Mouse (Mus musculus): ENCODE measurements around the gene Bmp8a. TPM values are rescaled to one million over a fixed set of nuclear protein-coding genes. Genes with fewer than 3 reads are reported as not detected.
"Not testable (repeated sequence)": the region's sequence is repeated elsewhere in the genome, so short reads cannot be mapped to it uniquely, and the experiment has no call there.

Gene Bmp8a
- polyA plus RNA-seq, 1 experiment from 2014 or later, result 0.21 TPM

- no peak for ATAC-seq (ENCODE audit: low read depth)
- 92% methylated on average over 21 of the region's 22 CpGs for WGBS (ENCODE audit: insufficient replicate concordance)
Observed at GRCm38 (mm10) chr4:123297195-123297960, 45.7 kb downstream of the Bmp8a start.

DNA sequence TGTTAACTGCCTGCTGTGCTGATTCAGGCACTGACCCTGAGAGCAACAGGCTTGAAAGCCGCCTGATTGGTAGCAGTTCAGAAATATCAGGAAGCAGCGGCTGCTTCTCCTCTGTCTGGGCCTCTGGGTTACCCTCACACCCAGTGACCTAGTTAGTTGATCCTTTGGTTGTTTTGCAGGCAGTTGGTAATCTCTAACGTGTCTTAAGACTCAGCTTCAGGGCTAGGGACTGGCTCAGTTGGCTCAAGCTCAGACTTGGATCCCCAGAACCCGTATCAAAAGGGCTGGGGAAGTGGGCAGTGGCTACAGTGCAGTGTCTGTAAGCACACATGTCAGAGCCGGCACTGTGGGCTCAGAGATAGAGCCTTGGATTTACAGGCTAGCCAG lies 46.9 kb downstream of the Bmp8a start:
- ATAC-seq (ENCODE audit: low read depth), result no peak
- Histone ChIP-seq H3K4me2 (ENCODE audit: low read depth, low read length) (no peak overlapping the region), H3K9ac (ENCODE audit: low read depth, low read length) (no peak overlapping the region), H3K9me3 (replicated peaks; ENCODE audit: control insufficient read depth, low read length) (no peaks in the 10 kb centered on the region), H3K27me3 (ENCODE audit: control insufficient read depth, insufficient read depth, low read depth, low read length) (no peaks in the 10 kb centered on the region), H3K27ac (ENCODE audit: low read length) (no peak overlapping the region), H3K36me3 (ENCODE audit: control insufficient read depth, insufficient read depth) (peaks cover 97% of the 10 kb centered on the region), H3K4me3 (ENCODE audit: low read depth, low read length) (no peak overlapping the region), H3K4me1 (ENCODE audit: control insufficient read depth, low read depth, low read length) (no peaks in the 10 kb centered on the region; the same call in 1 of the 2 replicates)
- 83% methylated on average over 5 of the region's 5 CpGs for whole genome bisulfite sequencing (ENCODE audit: insufficient replicate concordance)

More at GRCm38 (mm10) chr4:123297195-123297960, 45.7 kb downstream of the Bmp8a start:
- H3K27me3 ChIP-seq (ENCODE audit: control insufficient read depth, insufficient read depth, low read depth, low read length), result no peaks in the 10 kb centered on the region
- H3K4me2 ChIP-seq (ENCODE audit: low read depth, low read length), result no peak overlapping the region
- H3K9me3 ChIP-seq (replicated peaks; ENCODE audit: control insufficient read depth, low read length), result no peaks in the 10 kb centered on the region
- no peak overlapping the region for H3K27ac ChIP-seq (ENCODE audit: low read length)
- H3K4me1 ChIP-seq (ENCODE audit: control insufficient read depth, low read depth, low read length), result no peaks in the 10 kb centered on the region
- H3K36me3 ChIP-seq (ENCODE audit: control insufficient read depth, insufficient read depth), result peaks cover 93% of the 10 kb centered on the region
- H3K9ac ChIP-seq (ENCODE audit: low read depth, low read length), result no peak overlapping the region
- H3K4me3 ChIP-seq (ENCODE audit: low read depth, low read length), result no peak overlapping the region

- Histone ChIP-seq H3K4me3 (ENCODE audit: low read depth, low read length) (no peak overlapping the region), H3K36me3 (ENCODE audit: control insufficient read depth, insufficient read depth) (peaks cover 98% of the 10 kb centered on the region), H3K27ac (ENCODE audit: low read length) (no peak overlapping the region), H3K4me2 (ENCODE audit: low read depth, low read length) (no peak overlapping the region), H3K9me3 (replicated peaks; ENCODE audit: control insufficient read depth, low read length) (no peaks in the 10 kb centered on the region), H3K4me1 (ENCODE audit: control insufficient read depth, low read depth, low read length) (no peaks in the 10 kb centered on the region; the same call in 1 of the 2 replicates), H3K27me3 (ENCODE audit: control insufficient read depth, insufficient read depth, low read depth, low read length) (no peaks in the 10 kb centered on the region), H3K9ac (ENCODE audit: low read depth, low read length) (no peak overlapping the region)
- WGBS (ENCODE audit: insufficient replicate concordance), result 90% methylated on average over 21 of the region's 21 CpGs
- no peak for ATAC-seq (ENCODE audit: low read depth)
Observed at GRCm38 (mm10) chr4:123295516-123296147, 47.4 kb downstream of the Bmp8a start.

GRCm38 (mm10) chr4:123295026-123295425 lies 48.0 kb downstream of the Bmp8a start:
- not testable (repeated sequence) for H3K4me2 ChIP-seq (ENCODE audit: low read depth, low read length); ATAC-seq (ENCODE audit: low read depth); H3K9me3 ChIP-seq (replicated peaks; ENCODE audit: control insufficient read depth, low read length); H3K9ac ChIP-seq (ENCODE audit: low read depth, low read length); H3K27ac ChIP-seq (ENCODE audit: low read length); H3K4me3 ChIP-seq (ENCODE audit: low read depth, low read length); H3K4me1 ChIP-seq (ENCODE audit: control insufficient read depth, low read depth, low read length); H3K27me3 ChIP-seq (ENCODE audit: control insufficient read depth, insufficient read depth, low read depth, low read length)
- peaks cover 98% of the 10 kb centered on the region for H3K36me3 ChIP-seq (ENCODE audit: control insufficient read depth, insufficient read depth)
- 90% methylated on average over 15 of the region's 15 CpGs for WGBS (ENCODE audit: insufficient replicate concordance)

- no peaks in the 10 kb centered on the region for H3K9me3 ChIP-seq (replicated peaks; ENCODE audit: control insufficient read depth, low read length)
- H3K9ac ChIP-seq (ENCODE audit: low read depth, low read length), result no peak overlapping the region
- H3K4me2 ChIP-seq (ENCODE audit: low read depth, low read length), result no peak overlapping the region
- no peak for ATAC-seq (ENCODE audit: low read depth)
- WGBS (ENCODE audit: insufficient replicate concordance), result 79% methylated on average over 7 of the region's 7 CpGs
- no peaks in the 10 kb centered on the region for H3K27me3 ChIP-seq (ENCODE audit: control insufficient read depth, insufficient read depth, low read depth, low read length)
- no peaks in the 10 kb centered on the region; the same call in none of the 2 replicates for H3K4me1 ChIP-seq (ENCODE audit: control insufficient read depth, low read depth, low read length)
- H3K27ac ChIP-seq (ENCODE audit: low read length), result no peak overlapping the region; the same call in 1 of the 2 replicates
- peaks cover 98% of the 10 kb centered on the region for H3K36me3 ChIP-seq (ENCODE audit: control insufficient read depth, insufficient read depth)
- H3K4me3 ChIP-seq (ENCODE audit: low read depth, low read length), result no peak overlapping the region
Observed at GRCm38 (mm10) chr4:123293661-123294443, 49.2 kb downstream of the Bmp8a start.

DNA sequence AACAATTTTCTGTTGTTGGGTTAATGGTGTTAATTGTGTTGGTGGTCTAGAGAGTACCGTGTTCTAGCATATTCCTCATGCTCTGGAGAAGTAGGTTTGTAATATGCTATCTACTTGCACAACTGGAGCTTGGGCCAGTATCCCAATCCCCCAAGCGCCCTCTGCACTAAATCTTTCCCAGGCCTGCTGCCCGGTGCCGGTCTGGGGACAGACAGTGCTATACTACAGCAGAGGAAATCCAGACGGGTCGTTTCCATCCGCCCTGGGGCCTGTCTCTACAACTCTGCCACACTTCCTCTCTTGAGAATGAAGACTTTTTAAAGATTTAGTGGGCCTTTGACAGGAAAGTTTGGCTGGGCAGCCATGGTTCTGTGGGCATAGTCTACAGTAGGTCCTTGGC lies 50.1 kb downstream of the Bmp8a start:
- H3K36me3 ChIP-seq (ENCODE audit: control insufficient read depth, insufficient read depth), result peaks cover 99% of the 10 kb centered on the region
- no peaks in the 10 kb centered on the region for H3K27me3 ChIP-seq (ENCODE audit: control insufficient read depth, insufficient read depth, low read depth, low read length)
- no peak for ATAC-seq (ENCODE audit: low read depth)
- H3K9me3 ChIP-seq (replicated peaks; ENCODE audit: control insufficient read depth, low read length), result no peaks in the 10 kb centered on the region
- peaks cover 8% of the 10 kb centered on the region for H3K4me1 ChIP-seq (ENCODE audit: control insufficient read depth, low read depth, low read length)
- no peak overlapping the region for H3K4me2 ChIP-seq (ENCODE audit: low read depth, low read length)
- H3K4me3 ChIP-seq (ENCODE audit: low read depth, low read length), result no peak overlapping the region
- peak overlapping the region; percentile 7; the same call in 1 of the 2 replicates for H3K27ac ChIP-seq (ENCODE audit: low read length)
- no peak overlapping the region for H3K9ac ChIP-seq (ENCODE audit: low read depth, low read length)
- WGBS (ENCODE audit: insufficient replicate concordance), result 78% methylated on average over 7 of the region's 7 CpGs

DNA sequence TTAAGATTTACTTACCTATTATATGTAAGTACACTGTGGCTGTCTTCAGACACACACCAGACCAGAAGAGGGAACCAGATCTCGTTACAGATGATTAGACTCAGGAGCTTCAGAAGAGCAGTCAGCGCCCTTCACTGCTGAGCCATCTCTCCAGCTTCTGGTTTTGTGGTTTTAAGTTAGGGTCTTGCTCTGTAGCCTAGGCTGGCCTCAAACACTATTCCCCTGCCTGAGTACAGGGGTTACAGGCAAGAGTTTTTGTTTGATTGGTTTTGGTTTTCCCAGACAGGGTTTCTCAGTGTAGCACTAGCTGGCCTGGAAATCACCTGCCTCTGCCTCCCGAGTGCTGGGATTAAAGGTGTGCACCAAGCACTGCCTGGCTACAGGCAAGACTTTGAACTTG lies 50.7 kb downstream of the Bmp8a start:
- H3K9ac ChIP-seq (ENCODE audit: low read depth, low read length), result no peak overlapping the region
- H3K27me3 ChIP-seq (ENCODE audit: control insufficient read depth, insufficient read depth, low read depth, low read length), result no peaks in the 10 kb centered on the region
- no peak overlapping the region for H3K4me2 ChIP-seq (ENCODE audit: low read depth, low read length)
- no peaks in the 10 kb centered on the region for H3K9me3 ChIP-seq (replicated peaks; ENCODE audit: control insufficient read depth, low read length)
- H3K4me3 ChIP-seq (ENCODE audit: low read depth, low read length), result no peak overlapping the region
- WGBS (ENCODE audit: insufficient replicate concordance), result 74% methylated on average over 3 of the region's 3 CpGs
- no peak for ATAC-seq (ENCODE audit: low read depth)
- H3K27ac ChIP-seq (ENCODE audit: low read length), result no peak overlapping the region
- H3K36me3 ChIP-seq (ENCODE audit: control insufficient read depth, insufficient read depth), result peaks cover 99% of the 10 kb centered on the region
- peaks cover 13% of the 10 kb centered on the region for H3K4me1 ChIP-seq (ENCODE audit: control insufficient read depth, low read depth, low read length)

DNA sequence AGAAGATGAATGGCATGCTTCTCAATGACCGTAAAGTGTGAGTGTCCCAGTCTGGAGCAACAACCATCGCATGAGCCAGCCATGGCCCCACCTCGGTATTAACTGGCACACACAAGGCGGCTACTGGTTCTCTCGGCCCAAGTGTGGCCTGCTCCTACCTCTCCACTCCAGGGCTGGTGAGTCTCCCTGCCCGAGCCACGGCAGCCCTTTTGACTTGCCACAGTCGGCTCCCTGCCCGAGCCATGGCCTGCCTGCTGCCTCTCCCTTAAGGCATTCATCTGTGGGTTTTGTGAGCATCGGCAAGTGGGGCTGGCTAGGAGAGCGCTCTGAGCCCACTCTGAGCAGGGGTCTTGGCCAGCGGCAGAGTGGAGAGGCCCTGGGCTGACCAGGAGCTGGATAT lies 54.0 kb downstream of the Bmp8a start:
- Histone ChIP-seq H3K27me3 (ENCODE audit: control insufficient read depth, insufficient read depth, low read depth, low read length) (no peaks in the 10 kb centered on the region), H3K27ac (ENCODE audit: low read length) (no peak overlapping the region), H3K36me3 (ENCODE audit: control insufficient read depth, insufficient read depth) (peaks cover 80% of the 10 kb centered on the region), H3K9me3 (replicated peaks; ENCODE audit: control insufficient read depth, low read length) (no peaks in the 10 kb centered on the region), H3K4me2 (ENCODE audit: low read depth, low read length) (no peak overlapping the region), H3K4me1 (ENCODE audit: control insufficient read depth, low read depth, low read length) (peaks cover 17% of the 10 kb centered on the region), H3K9ac (ENCODE audit: low read depth, low read length) (no peak overlapping the region), H3K4me3 (ENCODE audit: low read depth, low read length) (no peak overlapping the region)
- 91% methylated on average over 12 of the region's 12 CpGs for WGBS (ENCODE audit: insufficient replicate concordance)
- no peak for ATAC-seq (ENCODE audit: low read depth)
